Mouse (Mus musculus): ENCODE measurements around the gene Olfr1062.
"Not testable (repeated sequence)": the region's sequence is repeated elsewhere in the genome, so short reads cannot be mapped to it uniquely, and the experiment has no call there.

The Olfr1062 gene

DNA sequence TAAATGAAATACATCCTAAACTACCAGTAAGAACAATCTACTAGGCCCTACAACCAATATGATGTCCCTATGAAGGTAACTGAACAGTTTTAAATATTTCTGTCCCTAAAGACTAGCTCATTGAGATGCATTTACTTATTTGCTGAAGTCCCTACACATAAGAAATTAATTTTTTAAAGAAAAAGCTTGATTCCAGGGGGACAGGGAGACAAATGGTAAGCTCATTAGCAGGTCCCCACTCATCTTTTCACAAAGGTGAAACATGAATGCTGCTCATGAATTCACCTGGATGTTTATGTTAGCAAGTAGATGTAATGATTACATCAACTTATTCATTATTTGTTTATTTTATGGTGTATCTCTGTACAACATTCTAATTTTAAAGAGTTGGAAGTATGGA is at the start of gene Olfr1062:
Olfr1062 (minus strand) TSS at position 101 of the 400 bp plus-strand sequence.
- not testable (repeated sequence) for DNase-seq

DNA sequence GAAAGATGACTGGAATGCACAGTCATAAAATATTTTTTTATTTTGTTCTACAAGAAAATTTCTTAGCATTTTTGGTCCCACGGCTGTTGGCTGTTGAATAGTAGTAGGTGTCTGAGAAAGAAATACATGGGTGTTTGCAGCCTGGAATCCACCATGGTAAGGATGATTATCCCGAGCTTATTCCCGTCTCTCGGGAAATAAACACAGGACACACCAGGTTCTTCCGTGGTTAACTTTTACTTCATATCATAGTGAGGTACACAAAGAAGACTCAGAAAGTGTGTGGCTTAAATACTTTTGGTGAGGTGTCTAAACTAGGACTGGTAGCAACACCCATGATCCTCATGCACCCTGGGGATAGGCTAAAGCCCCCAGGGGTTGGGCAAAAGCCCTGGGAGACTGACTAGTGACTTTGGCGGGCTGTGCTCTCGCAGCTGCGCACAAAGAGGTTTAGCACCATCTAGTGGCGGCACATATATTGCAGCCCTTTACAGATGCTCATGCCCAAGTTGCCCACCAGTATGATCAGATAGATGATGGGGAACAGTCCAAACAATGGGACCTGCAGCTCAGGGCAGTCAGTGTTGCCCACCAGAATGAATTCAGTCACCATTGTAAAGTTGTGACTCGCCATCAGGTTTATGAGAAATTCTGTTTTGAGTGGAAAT is 38.0 kb upstream of the Olfr1062 start:
- no peak for DNase-seq

DNA sequence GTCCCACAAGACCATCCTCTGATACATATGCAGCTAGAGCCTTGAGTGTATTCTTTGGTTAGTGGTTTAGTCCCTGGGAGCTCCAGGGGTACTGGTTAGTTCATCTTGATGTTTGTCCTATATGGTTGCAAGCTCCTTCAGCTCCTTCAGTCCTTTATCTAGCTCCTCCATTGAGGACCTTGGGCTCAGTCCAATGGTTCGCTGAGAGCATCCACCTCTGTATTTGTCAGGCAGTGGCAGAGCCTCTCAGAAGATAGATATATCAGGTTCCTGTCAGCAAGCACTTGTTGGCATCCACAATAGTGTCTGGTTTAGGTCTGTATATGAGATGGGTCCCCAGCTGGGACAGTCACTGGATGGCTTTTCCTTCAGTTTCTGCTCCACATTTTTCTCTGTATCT is 33.9 kb upstream of the Olfr1062 start:
- no peak for DNase-seq

DNA sequence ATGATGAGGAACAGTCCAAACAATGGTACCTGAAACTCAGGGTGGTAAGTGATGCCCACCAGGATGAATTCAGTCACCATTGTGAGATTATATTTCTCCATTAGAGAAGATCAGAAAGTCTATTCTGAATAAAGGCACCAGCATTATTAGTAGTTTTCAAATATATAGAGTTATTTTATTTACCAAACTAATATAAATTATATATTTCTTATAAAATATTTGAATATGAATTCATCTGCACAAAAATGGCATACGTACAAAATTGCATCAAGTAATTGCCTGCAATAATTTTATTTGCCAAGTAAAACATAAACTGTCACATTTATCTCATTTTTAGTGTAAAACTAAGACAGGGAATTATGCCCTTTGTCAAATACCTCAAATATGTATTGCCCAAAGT is 29.6 kb upstream of the Olfr1062 start, which contains the start of gene Olfr1066:
Olfr1066 (minus strand) TSS at position 101 of the 400 bp plus-strand sequence.
- DNase-seq, result no peak

DNA sequence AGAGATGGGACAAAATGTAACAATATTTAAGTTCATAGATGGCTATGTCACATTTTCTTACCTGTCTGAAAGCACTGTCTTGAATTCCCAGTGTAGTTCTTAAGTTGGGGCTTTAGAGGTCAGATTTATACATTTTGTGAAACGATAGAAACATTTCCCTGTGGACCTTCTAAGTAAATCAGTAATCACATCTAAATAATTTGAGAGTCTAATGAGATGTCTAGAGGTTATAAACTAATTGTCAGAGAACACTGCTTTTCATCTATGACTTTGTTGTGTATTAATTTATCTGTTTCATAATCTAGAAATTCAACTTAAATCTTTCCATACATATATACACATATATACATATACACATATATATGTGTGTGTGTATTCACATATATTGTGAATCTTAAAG is 23.9 kb upstream of the Olfr1062 start, which contains the start of gene Olfr1065:
Olfr1065 (minus strand) TSS at position 101 of the 400 bp plus-strand sequence.
- DNase-seq, result not testable (repeated sequence)

DNA sequence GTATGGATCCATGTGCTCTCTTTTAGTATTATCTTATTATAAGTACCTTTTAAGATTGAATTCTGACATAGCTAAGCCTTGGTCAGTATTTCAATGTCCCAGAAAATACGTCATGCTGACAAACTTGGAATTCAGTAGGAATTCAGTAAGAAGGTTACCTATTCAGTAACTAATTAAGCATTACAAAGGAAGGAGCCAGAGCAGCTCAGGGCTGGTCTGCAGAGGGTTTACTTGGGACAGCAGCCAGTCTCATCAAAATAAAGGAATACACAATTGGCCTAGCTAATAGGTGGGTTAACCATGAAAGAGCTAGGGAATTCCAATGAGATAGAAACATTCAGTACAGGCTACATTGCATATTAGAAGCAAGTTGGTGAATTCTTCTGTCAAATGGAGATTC is 15.6 kb upstream of the Olfr1062 start:
- DNase-seq, result not testable (repeated sequence)

DNA sequence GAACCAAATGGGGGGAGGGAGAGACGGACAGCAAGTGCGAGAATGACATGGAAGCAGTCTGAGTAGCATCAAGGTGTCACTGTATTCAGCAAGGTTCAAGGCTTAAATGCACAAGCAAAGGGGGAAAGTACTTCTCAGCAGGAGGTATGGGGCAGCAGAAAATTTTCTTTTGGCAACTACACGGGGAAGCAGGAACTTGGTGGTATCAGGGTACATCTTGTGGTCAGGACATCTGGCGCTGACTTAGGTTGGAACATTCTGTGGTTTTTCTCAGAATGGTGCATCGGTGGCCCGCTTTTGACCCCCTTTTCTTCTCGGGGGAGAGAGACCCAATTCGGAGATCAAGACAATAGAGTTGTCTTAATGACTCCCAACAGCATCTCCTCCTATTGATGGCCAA is 2.0 kb upstream of the Olfr1062 start:
- not testable (repeated sequence) for DNase-seq

DNA sequence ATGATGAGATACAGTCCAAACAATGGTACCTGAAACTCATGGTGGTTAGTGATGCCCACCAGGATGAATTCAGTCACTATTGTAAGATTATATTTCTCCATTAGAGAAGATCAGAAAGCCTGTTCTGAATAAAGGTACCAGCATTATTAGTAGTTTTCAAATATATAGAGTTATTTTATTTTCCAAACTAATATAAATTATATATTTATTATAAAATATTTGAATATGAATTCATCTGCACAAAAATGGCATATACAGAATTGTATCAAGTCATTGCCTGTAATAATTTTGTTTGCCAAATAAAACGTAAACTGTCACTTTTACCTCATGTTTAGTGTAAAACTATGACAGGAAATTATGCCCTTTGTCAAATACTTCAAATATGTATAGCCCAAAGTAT is 12.6 kb downstream of the Olfr1062 start, which contains the start of gene Olfr1061:
Olfr1061 (minus strand) TSS at position 101 of the 400 bp plus-strand sequence.
- no peak for DNase-seq

DNA sequence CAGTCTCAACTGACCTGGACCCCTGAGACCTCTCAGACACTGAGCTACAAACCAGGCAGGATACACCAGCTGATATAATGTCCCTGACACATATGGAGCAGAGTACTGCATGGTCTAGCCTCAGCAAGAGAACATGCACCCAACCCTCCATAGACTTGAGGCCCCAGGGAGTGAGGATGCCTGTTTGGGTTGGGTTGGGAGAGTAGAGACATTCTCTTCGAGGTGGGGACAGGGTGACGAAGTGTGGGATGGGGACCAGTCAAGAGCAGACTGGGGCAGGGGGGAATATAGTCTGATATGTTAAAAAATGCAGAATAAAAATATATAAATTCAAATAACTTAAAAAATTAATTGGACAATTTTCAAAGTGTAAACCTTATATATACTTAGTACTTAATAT is 31.4 kb downstream of the Olfr1062 start:
- DNase-seq, result no peak

DNA sequence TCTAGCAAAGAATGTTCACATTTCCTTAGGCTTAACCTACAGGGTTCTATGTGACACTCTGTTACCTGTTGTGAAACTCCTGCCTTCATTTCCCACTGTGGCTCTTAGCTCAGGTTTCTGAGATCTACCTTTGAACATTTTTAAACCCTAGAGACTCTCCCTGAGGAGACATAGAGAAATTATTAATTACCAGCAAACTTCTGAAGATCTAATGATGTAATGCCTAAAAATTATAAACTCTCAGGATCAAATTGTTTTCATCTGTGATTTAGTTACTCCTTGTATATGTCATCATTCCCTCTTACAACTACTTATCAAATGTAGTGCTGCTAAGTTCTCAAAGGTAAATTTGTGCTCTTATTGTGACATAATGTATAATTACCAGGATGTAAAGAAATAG is 38.1 kb downstream of the Olfr1062 start, which contains the start of gene Olfr1058:
Olfr1058 (minus strand) TSS at position 101 of the 400 bp plus-strand sequence.
- DNase-seq, result not testable (repeated sequence)

DNA sequence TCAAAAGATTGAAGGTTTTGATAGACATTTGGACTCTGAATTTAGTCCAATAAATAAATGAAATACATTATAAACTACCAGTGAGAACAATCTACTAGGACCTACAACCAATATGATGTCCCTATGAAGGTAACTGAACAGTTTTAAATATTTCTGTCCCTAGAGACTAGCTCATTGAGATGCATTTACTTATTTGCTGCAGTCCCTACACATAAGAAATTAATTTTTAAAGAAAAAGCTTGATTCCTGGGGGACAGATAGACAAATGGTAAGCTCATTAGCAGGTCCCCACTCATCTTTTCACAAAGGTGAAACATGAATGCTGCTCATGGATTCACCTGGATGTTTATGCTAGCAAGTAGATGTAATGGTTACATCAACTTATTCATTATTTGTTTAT is 48.3 kb downstream of the Olfr1062 start, which contains the start of gene Olfr1057:
Olfr1057 (minus strand) TSS at position 101 of the 400 bp plus-strand sequence.
- no peak for DNase-seq

Measured in cerebellum, adult 11-12 months (tissue).